Mouse (Mus musculus) intestine, embryonic 16.5 days (tissue): Measurements from ENCODE around the gene Clint1. TPM values are rescaled to one million over a fixed set of nuclear protein-coding genes. Genes with fewer than 3 reads are reported as not detected.
A peak's percentile ranks its signal among the peaks of the same experiment; 100 is the strongest.

Source experiments
- ATAC-seq: fragments of 200-750 bp; cut with Nextera tagmentation; 2 replicates; pipeline ENCODE4 v1.8.0; 2017; ENCODE audit warnings: moderate TSS enrichment, moderate library complexity
- H3K27ac ChIP-seq: fragments of 300-500 bp; sonication (generic); 2 replicates; pipeline ENCODE4 v1.5.1; 2014; ENCODE audit warnings: mild to moderate bottlenecking, low read length
- H3K27me3 ChIP-seq: fragments of 300-500 bp; sonication (generic); replicated peaks from 2 replicates; pipeline ENCODE4 v1.6.1; 2014; ENCODE audit warnings: low read length, control low read depth, mixed read lengths; ENCODE audit not compliant: control insufficient read depth, insufficient read depth
- H3K36me3 ChIP-seq: fragments of 300-500 bp; sonication (generic); 2 replicates; pipeline ENCODE4 v1.6.1; 2014; ENCODE audit warnings: low read length, control low read depth; ENCODE audit not compliant: control insufficient read depth, insufficient read depth
- H3K4me1 ChIP-seq: fragments of 300-500 bp; sonication (generic); 2 replicates; pipeline ENCODE4 v1.6.1; 2014; ENCODE audit warnings: low read length, control low read depth, mixed read lengths; ENCODE audit not compliant: control insufficient read depth, insufficient read depth
- H3K4me2 ChIP-seq: fragments of 300-500 bp; sonication (generic); 2 replicates; pipeline ENCODE4 v1.6.1; 2014; ENCODE audit warnings: low read depth, low read length, control low read depth
- H3K4me3 ChIP-seq: fragments of 300-500 bp; sonication (generic); 2 replicates; pipeline ENCODE4 v1.5.1; 2014; ENCODE audit warnings: mild to moderate bottlenecking, low read length
- H3K9ac ChIP-seq: fragments of 300-500 bp; sonication (generic); 2 replicates; pipeline ENCODE4 v1.6.1; 2014; ENCODE audit warnings: low read depth, low read length
- H3K9me3 ChIP-seq: fragments of 300-500 bp; sonication (generic); 2 replicates; pipeline ENCODE4 v1.6.1; 2016; ENCODE audit warnings: low read length, control low read depth; ENCODE audit not compliant: control insufficient read depth
- WGBS: fragments of 180-500 bp; shearing (Covaris S2); extraction: QIAGEN DNeasy Blood & Tissue Kit; methylation state at CpG from one replicate; pipeline ENCODE4 v1.1.7; 2014; 5-methylcytosine and 5-hydroxymethylcytosine counted together
- polyA plus RNA-seq: library from polyadenylated mRNA; unstranded; fragments of >200 nt; fragmentation: Nextera tagmentation; extraction: Ambion mirVana; gene quantifications from 2 replicates; pipeline ENCODE4 v1.2.1, GENCODE M21; 2015

Clint1 gene
- polyA plus RNA-seq, 1 experiment from 2014 or later, result 101 TPM

DNA sequence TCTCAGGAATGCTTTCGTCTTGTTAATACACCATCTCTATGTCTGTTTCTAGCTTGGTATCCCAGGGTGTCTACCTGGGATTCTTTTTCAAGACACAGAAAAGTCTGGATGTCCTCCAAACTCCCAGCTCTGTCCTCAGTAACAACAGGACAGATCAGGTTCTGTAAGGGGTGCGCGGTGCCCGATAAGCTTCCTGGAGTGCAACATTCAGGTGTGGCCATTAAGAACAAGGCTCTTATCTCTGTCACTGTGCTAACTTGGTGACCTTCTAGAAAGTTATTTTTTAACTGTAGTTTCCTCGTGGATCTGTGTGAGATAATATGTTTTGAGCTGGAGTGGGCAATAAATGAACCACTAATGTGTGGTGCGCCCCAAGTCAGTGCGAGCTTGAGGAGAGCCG, 41.0 kb upstream of the Clint1 start:
- 52% methylated on average over 8 of the region's 8 CpGs for WGBS

DNA sequence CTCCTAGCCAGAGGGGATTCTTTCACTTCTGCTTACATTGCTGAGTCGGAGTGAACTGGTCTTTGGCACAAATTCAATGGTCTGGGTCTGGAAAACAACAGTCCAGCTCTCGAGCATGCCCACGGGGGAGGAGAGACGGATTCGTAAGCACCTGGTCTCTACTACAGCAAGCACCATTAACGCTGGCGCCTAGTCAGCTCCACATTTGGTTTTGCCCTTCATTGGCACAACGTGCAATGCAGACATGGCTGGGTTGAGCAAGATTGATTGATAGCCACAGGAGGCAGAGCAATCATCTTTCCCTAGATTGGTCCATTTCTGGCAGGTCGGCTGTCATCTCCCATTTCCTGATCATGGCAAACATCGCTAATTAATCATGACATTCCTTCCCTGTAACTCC, 36.2 kb upstream of the Clint1 start:
- Histone ChIP-seq H3K9me3 (no peaks in the 10 kb centered on the region), H3K9ac (no peak overlapping the region), H3K4me1 (no peaks in the 10 kb centered on the region), H3K4me3 (no peak overlapping the region), H3K27me3 (no peaks in the 10 kb centered on the region), H3K4me2 (no peak overlapping the region), H3K27ac (no peak overlapping the region), H3K36me3 (no peaks in the 10 kb centered on the region)
- ATAC-seq, result no peak
- 77% methylated on average over 10 of the region's 10 CpGs for WGBS

More for the DNA sequence above, 41.0 kb upstream of the Clint1 start:
- no peaks in the 10 kb centered on the region for H3K27me3 ChIP-seq
- 0 out of 2 replicates have a peak overlapping the region, but pooled peaks have one; percentile 7 for H3K4me2 ChIP-seq
- H3K27ac ChIP-seq, result peak overlapping the region; percentile 92
- no peaks in the 10 kb centered on the region for H3K36me3 ChIP-seq
- H3K4me3 ChIP-seq, result no peak overlapping the region
- peak overlapping the region; percentile 16; the same call in 1 of the 2 replicates for H3K9ac ChIP-seq
- ATAC-seq, result peak; percentile 87
- peaks cover 5% of the 10 kb centered on the region; the same call in 1 of the 2 replicates for H3K4me1 ChIP-seq
- H3K9me3 ChIP-seq, result no peaks in the 10 kb centered on the region

DNA sequence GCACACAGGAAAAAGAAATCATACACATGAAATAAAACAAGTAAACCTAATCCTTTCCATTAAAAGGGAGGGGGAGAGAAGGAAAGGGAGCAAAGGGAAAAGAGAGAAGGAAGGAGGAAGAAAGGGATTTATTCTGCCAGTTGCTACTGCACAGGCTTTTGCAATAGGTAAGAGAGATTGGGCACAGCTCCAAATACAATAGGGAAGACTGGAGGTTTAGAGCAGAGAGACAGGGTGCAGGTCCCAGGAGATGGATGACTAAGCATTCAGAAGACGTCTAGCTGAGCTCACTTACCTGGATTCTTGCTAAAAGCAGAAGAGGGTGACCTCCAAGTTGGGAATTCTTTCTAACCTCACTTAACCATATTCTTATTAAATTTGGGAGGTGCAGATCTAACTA, 35.1 kb upstream of the Clint1 start:
- no peaks in the 10 kb centered on the region for H3K27me3 ChIP-seq
- ATAC-seq, result 0 out of 2 replicates have a peak, but pooled peaks have one; percentile 38
- WGBS, result 36% methylated on average over 1 of the region's 1 CpGs

DNA sequence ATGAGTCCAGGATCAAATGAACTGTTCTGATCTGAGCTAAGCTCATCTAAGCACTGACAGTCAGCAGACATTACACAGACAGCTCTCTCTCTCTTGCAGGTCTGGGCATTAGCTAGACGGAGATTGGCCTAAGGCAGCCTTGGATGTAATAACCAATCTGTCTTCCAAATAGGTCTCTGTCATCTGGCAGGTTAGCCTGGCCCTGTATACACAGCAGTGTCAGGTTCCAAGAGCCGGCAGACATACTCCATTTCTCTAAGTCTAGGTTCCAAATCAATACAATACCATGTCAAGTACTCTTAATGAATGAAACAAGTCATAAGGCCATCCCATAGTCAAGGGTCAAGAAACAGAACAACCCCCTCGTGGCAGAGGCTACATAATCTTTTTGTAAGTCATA, 33.9 kb upstream of the Clint1 start:
- H3K36me3 ChIP-seq, result no peaks in the 10 kb centered on the region
- no peak overlapping the region for H3K4me2 ChIP-seq
- no peaks in the 10 kb centered on the region for H3K9me3 ChIP-seq
- no peak overlapping the region for H3K27ac ChIP-seq
- 32% methylated on average over 3 of the region's 3 CpGs for WGBS
- no peaks in the 10 kb centered on the region for H3K4me1 ChIP-seq
- H3K4me3 ChIP-seq, result no peak overlapping the region
- H3K9ac ChIP-seq, result no peak overlapping the region
- H3K27me3 ChIP-seq, result no peaks in the 10 kb centered on the region
- 0 out of 2 replicates have a peak, but pooled peaks have one; percentile 21 for ATAC-seq

More for the DNA sequence above, 35.1 kb upstream of the Clint1 start:
- Histone ChIP-seq H3K36me3 (no peaks in the 10 kb centered on the region), H3K4me3 (no peak overlapping the region), H3K9ac (no peak overlapping the region), H3K4me2 (no peak overlapping the region), H3K9me3 (no peaks in the 10 kb centered on the region), H3K4me1 (no peaks in the 10 kb centered on the region), H3K27ac (no peak overlapping the region)

DNA sequence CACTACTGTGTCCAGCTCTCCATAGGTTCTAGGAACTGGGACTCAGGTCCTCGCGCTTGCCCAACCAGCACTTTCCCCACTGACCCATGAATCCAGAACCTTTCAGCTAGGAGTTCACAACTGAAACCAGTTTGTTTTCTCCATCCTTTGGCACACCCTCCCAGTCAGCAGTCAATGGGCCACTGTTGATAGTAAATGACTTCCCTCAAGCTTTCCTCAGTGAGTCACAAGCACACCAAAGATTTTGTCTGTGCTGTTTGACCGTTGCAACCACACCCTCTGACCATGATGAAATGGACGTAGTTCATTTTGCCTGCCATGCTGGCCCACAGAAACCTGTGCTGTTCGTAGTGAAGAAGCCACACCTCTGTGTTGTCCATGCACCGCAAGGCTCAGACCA, 30.9 kb upstream of the Clint1 start:
- 86% methylated on average over 6 of the region's 6 CpGs for WGBS
- no peak overlapping the region for H3K9ac ChIP-seq
- H3K27me3 ChIP-seq, result no peaks in the 10 kb centered on the region
- no peaks in the 10 kb centered on the region for H3K4me1 ChIP-seq
- H3K4me3 ChIP-seq, result no peak overlapping the region
- no peak overlapping the region for H3K4me2 ChIP-seq
- H3K36me3 ChIP-seq, result no peaks in the 10 kb centered on the region
- ATAC-seq, result no peak
- no peaks in the 10 kb centered on the region for H3K9me3 ChIP-seq
- no peak overlapping the region for H3K27ac ChIP-seq

DNA sequence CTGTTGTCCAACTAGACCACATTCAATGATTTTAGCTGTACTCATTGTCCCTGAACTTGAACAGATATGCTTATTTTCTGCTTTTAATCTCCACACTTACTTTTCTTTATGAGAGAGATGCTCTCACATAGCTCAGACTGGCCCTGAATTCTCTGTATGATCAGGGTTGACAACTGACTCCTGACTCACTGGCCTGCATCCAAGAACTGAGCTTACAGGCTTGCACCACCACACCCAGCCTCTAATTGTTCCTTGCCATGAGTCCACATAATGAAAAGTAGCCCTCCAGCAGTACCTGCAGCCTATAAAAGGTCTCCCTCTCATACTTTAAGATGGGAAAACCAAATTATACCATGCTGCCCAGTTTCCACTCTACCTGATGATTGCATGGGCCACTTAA, 21.7 kb upstream of the Clint1 start:
- H3K4me2 ChIP-seq, result no peak overlapping the region
- H3K36me3 ChIP-seq, result no peaks in the 10 kb centered on the region
- H3K9me3 ChIP-seq, result no peaks in the 10 kb centered on the region
- no peak overlapping the region for H3K9ac ChIP-seq
- ATAC-seq, result 0 out of 2 replicates have a peak, but pooled peaks have one; percentile 29
- 0 out of 2 replicates have a peak, but pooled peaks cover 3% of the 10 kb centered on the region for H3K4me1 ChIP-seq
- H3K27me3 ChIP-seq, result no peaks in the 10 kb centered on the region
- H3K4me3 ChIP-seq, result no peak overlapping the region
- H3K27ac ChIP-seq, result peak overlapping the region; percentile 31

DNA sequence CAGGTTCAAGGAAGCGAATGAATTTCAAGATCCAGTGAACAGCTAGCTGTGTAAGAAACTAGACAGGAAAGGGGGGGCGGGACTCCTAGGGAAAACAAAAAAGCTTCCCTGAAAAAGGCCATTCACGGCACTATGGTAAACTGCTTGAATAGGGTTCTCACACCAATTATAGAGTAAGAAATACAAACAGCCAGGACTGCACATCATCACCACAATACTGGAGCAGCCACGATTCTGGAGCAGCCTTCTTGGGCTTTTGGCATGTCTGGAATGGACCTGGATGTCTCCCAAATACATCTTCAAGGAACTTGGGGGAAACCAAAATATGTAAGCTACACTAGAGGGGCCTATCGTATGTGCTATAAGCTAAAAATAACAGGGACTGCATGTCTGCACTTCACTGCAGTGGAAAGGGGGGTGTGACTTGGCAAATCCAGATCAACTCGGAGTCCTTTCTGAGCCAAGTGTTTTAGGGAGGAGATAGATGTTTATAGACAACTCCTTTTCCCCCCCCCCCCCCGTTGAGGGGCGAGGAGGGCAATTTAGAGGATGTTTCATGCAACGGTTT, 21.0 kb upstream of the Clint1 start:
- Histone ChIP-seq H3K4me2 (no peak overlapping the region), H3K27ac (peak overlapping the region; percentile 31; the same call in 1 of the 2 replicates), H3K4me3 (no peak overlapping the region)

DNA sequence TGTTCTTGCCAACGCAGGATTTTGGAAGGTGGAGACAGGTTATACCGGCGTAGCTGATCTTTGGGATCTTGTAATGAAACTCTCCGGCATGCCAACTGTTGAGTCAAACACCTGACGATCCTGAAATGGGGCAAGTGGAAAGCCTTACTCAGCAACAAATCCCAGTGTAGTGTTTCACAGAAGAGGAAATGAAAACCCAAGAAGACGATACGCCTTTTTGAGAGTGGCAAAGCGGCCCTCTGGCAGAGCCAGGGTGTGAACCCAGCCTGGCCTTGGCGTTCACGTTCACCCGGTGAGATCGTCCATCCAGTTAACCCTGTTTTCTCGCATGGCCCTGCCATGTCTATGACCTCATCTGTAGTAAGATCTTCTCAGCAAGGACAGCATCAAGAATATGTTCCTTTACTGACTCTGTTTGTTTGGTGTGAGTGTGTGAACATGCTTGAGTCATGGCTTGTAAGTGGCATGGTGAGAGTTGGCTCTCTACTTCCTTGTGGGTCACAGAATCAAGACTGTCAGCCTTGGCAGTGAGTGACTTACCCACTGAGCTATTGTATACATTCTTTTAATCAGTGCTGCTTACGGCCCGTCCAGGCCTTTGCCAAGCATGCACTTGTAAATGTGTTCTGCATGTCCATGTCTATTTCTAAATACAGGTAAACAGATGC, 20.2 kb upstream of the Clint1 start:
- Histone ChIP-seq H3K36me3 (no peaks in the 10 kb centered on the region), H3K4me2 (no peak overlapping the region), H3K27me3 (no peaks in the 10 kb centered on the region), H3K9ac (no peak overlapping the region), H3K4me1 (peaks cover 14% of the 10 kb centered on the region), H3K9me3 (no peaks in the 10 kb centered on the region), H3K4me3 (no peak overlapping the region), H3K27ac (peak overlapping the region; percentile 31; the same call in 1 of the 2 replicates)
- no peak for ATAC-seq
- WGBS, result 89% methylated on average over 15 of the region's 15 CpGs

More for the DNA sequence above, 21.0 kb upstream of the Clint1 start:
- no peaks in the 10 kb centered on the region for H3K9me3 ChIP-seq
- ATAC-seq, result peak; percentile 66
- 53% methylated on average over 9 of the region's 9 CpGs for WGBS
- no peaks in the 10 kb centered on the region for H3K27me3 ChIP-seq
- no peaks in the 10 kb centered on the region for H3K36me3 ChIP-seq
- peaks cover 8% of the 10 kb centered on the region for H3K4me1 ChIP-seq
- no peak overlapping the region for H3K9ac ChIP-seq

DNA sequence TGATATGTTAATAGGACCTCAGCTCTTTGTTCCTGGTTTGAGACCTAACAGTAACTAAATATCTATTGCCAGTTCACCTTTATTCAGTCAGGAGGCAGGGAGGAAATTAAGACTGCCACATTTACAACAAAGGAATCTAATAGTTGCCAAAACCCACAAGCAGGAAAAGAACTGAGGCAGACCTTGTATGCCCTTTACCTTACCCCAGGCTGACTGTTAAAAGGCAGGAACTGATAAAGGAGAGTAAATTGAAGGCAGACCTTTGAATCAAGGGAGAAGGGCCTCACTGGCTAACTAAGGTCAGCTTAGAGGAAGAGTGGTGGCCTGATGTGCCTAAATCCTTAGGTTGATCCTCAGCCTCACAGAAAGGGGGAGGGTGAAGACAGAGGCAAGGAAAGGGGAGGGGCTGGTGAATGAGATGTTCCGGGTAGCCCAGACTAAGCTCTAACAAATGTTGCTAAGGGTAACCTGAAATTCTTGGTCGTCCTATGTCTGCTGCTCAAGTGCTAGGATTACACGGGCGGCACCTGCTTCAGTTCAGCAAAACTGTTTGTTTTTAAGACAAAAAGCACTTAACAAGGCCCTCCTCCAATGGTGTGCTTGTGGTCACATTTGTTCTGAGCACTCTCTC, 16.1 kb upstream of the Clint1 start:
- no peak overlapping the region for H3K4me2 ChIP-seq
- no peak overlapping the region for H3K4me3 ChIP-seq
- ATAC-seq, result peak; percentile 34
- no peaks in the 10 kb centered on the region for H3K9me3 ChIP-seq
- H3K9ac ChIP-seq, result no peak overlapping the region; the same call in 1 of the 2 replicates
- WGBS, result 33% methylated on average over 4 of the region's 4 CpGs
- H3K27me3 ChIP-seq, result no peaks in the 10 kb centered on the region
- H3K27ac ChIP-seq, result peak overlapping the region; percentile 35; the same call in 1 of the 2 replicates
- H3K36me3 ChIP-seq, result no peaks in the 10 kb centered on the region
- H3K4me1 ChIP-seq, result peaks cover 14% of the 10 kb centered on the region
